Mouse (Mus musculus) neural tube, embryonic 11.5 days (tissue): Measurements from ENCODE around the gene Gm17409. TPM values are rescaled to one million over a fixed set of nuclear protein-coding genes. Genes with fewer than 3 reads are reported as not detected.

Source experiments
- ATAC-seq: fragments of 200-750 bp; cut with Nextera tagmentation; 2 replicates; pipeline ENCODE4 v1.8.0; 2017; ENCODE audit warnings: moderate number of reproducible peaks, mild to moderate bottlenecking, moderate TSS enrichment, moderate library complexity; ENCODE audit not compliant: insufficient read depth, low FRiP score, low TSS enrichment
- DNase-seq: peaks from one replicate; pipeline ENCODE4 v3.0.0-alpha.2; 2015; ENCODE audit warnings: low spot score
- H3K27ac ChIP-seq: fragments of 300-500 bp; sonication (generic); 2 replicates; pipeline ENCODE4 v1.5.1; 2014; ENCODE audit warnings: low read depth, mild to moderate bottlenecking, low read length
- H3K27me3 ChIP-seq: fragments of 300-500 bp; sonication (generic); 2 replicates; pipeline ENCODE4 v1.6.1; 2014; ENCODE audit warnings: mild to moderate bottlenecking, low read length, mixed read lengths; ENCODE audit not compliant: control insufficient read depth, insufficient read depth
- H3K36me3 ChIP-seq: fragments of 300-500 bp; sonication (generic); 2 replicates; pipeline ENCODE4 v1.6.1; 2014; ENCODE audit warnings: mild to moderate bottlenecking, low read length, moderate library complexity, mixed read lengths; ENCODE audit not compliant: control insufficient read depth, insufficient read depth
- H3K4me1 ChIP-seq: fragments of 300-500 bp; sonication (generic); 2 replicates; pipeline ENCODE4 v1.6.1; 2014; ENCODE audit warnings: low read length, mixed read lengths; ENCODE audit not compliant: control insufficient read depth, insufficient read depth
- H3K4me2 ChIP-seq: fragments of 300-500 bp; sonication (generic); 2 replicates; pipeline ENCODE4 v1.6.1; 2014; ENCODE audit warnings: low read depth, mild to moderate bottlenecking, moderate library complexity
- H3K4me3 ChIP-seq: fragments of 300-500 bp; sonication (generic); 2 replicates; pipeline ENCODE4 v1.5.1; 2014; ENCODE audit warnings: low read depth, low read length
- H3K9ac ChIP-seq: fragments of 300-500 bp; sonication (generic); 2 replicates; pipeline ENCODE4 v1.6.1; 2014; ENCODE audit warnings: mild to moderate bottlenecking, low read length
- H3K9me3 ChIP-seq: fragments of 300-500 bp; sonication (generic); 2 replicates; pipeline ENCODE4 v1.6.1; 2016; ENCODE audit warnings: low read length; ENCODE audit not compliant: control insufficient read depth
- WGBS: fragments of 180-500 bp; shearing (Covaris S2); extraction: QIAGEN DNeasy Blood & Tissue Kit; methylation state at CpG from one replicate; pipeline ENCODE4 v1.1.7; 2014; 5-methylcytosine and 5-hydroxymethylcytosine counted together
- polyA plus RNA-seq: library from polyadenylated mRNA; unstranded; fragments of >200 nt; fragmentation: Nextera tagmentation; extraction: Ambion mirVana; gene quantifications from 2 replicates; pipeline ENCODE4 v1.2.1, GENCODE M21; 2014

The Gm17409 gene
- polyA plus RNA-seq, 1 experiment from 2014 or later, result not detected

DNA sequence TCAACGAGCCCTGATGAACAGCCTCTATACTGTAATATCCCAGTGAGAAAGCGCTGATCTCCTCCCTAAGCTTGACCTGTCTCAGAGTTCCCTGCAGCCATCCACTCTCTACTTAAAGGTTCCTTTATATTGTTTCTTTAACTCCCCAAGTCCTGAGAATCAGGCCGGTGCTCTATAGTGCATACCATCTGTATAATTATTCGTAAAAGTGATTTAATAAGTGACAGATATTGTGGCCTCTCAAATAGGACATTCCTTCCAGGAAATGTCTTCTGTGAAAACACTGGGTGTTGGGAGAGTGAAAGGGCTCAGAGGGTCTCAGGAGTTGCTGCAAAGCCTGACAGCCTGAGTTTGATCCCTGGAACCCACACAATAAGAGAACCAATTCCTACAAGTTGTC, 8.2 kb downstream of the Gm17409 start:
- ATAC-seq, result no peak
- no peaks in the 10 kb centered on the region; the same call in 1 of the 2 replicates for H3K36me3 ChIP-seq
- H3K27me3 ChIP-seq, result no peaks in the 10 kb centered on the region

GRCm38 (mm10) chr2:58479536-58479935, 9.6 kb downstream of the Gm17409 start:
- Histone ChIP-seq H3K4me2 (no peak overlapping the region), H3K9me3 (no peaks in the 10 kb centered on the region), H3K9ac (no peak overlapping the region), H3K4me3 (no peak overlapping the region), H3K27me3 (no peaks in the 10 kb centered on the region), H3K27ac (no peak overlapping the region), H3K36me3 (no peaks in the 10 kb centered on the region), H3K4me1 (no peaks in the 10 kb centered on the region)
- ATAC-seq, result no peak
- 91% methylated on average over 10 of the region's 10 CpGs for WGBS
- DNase-seq, result no peak

More for the DNA sequence above, 8.2 kb downstream of the Gm17409 start:
- Histone ChIP-seq H3K4me2 (no peak overlapping the region), H3K9ac (no peak overlapping the region), H3K9me3 (no peaks in the 10 kb centered on the region), H3K4me3 (no peak overlapping the region), H3K27ac (no peak overlapping the region), H3K4me1 (no peaks in the 10 kb centered on the region)
- no peak for DNase-seq
- WGBS, result 93% methylated on average over 4 of the region's 4 CpGs

DNA sequence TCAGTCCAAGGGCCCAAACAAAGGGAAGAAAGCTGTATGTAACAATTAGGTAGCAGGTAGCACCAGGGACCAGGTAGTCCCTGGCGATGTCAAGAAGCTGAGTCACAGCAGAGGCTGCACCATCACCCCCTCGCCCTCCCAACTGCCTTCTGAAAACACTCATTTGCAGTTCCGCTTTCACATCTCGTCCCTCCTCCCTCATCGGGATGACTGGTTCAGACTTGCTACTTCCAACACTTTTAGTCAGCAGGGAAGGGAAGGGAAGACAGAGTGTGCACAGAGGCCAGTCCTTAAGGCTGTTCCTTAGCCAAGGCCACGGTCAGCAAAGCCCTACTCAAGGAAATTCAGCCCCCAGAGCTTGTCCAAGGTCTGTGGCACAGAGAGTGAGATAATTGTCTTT, 10.8 kb downstream of the Gm17409 start:
- no peak overlapping the region for H3K4me2 ChIP-seq
- ATAC-seq (no peak), DNase-seq (no peak)
- no peaks in the 10 kb centered on the region for H3K27me3 ChIP-seq
- WGBS, result 80% methylated on average over 6 of the region's 6 CpGs
- no peaks in the 10 kb centered on the region for H3K36me3 ChIP-seq
- H3K4me1 ChIP-seq, result no peaks in the 10 kb centered on the region
- H3K4me3 ChIP-seq, result no peak overlapping the region
- H3K27ac ChIP-seq, result no peak overlapping the region
- no peaks in the 10 kb centered on the region for H3K9me3 ChIP-seq
- no peak overlapping the region for H3K9ac ChIP-seq

DNA sequence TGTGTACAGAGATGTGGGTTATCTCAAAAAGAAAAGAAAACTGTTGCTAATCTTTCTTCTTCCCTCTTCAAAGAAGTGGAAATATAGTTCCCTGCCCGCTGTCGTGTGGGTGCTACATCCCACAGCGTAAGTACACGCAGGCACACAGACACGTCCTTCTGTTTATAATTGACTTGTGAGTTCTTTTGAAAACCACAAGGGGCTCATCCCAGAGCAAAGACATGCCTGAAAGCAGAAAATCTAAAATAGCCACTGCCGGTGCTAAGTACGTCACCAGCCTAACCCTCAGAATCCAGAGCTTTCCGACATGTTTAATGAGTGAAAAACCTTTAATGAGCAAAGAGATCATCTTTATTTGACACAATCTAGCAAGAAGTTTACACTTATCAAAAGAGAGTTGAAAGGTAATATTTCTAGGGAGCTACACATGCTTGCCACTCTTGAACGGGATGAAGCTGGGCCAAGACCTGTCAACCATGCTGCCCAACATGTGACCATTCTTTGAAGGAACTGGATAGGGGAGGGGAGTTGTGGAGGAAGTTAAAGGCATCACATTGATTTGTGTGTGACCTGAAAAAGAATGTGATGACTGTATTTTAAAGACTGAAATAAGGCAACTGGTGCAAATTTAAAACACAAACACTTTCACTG, 11.7 kb downstream of the Gm17409 start:
- no peak overlapping the region for H3K4me3 ChIP-seq
- H3K4me2 ChIP-seq, result no peak overlapping the region
- H3K36me3 ChIP-seq, result no peaks in the 10 kb centered on the region
- WGBS, result 80% methylated on average over 9 of the region's 9 CpGs
- DNase-seq (no peak), ATAC-seq (no peak)
- no peak overlapping the region for H3K27ac ChIP-seq
- H3K9me3 ChIP-seq, result no peaks in the 10 kb centered on the region
- H3K27me3 ChIP-seq, result no peaks in the 10 kb centered on the region
- H3K9ac ChIP-seq, result no peak overlapping the region
- no peaks in the 10 kb centered on the region for H3K4me1 ChIP-seq

DNA sequence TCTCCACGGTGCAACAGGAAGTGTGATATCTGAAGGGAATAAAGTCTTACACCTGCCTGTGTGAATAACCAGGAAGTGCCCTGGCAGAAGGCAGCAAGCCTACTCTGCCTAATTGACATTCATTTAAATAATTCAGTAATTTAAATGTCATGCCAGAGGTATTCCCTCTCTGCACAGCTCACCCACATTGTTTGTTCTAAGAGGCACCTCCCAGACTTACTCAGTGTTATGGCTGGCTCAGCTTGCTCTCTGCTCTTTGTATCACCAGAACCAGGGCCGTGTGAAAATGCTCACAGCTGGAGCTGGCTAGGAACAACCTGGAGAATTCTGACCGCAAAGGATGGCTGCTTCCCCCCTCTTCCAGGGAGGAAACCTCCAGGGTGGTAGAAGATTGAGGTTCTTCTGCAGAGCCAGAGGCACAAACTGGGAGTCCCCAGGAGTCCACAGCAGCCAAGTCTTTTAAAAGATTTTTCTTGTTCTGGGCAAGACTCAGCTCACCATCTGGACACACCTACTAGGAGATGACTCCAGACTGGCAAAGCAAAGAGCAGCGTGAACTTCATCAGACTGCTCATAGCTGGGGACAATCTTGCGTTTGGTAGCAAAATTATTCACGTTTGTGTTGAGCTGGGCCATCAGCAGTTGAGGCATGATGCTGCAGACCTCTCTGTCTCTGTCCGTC, 14.5 kb downstream of the Gm17409 start:
- WGBS, result 75% methylated on average over 7 of the region's 7 CpGs
- H3K4me2 ChIP-seq, result no peak overlapping the region
- H3K27me3 ChIP-seq, result no peaks in the 10 kb centered on the region
- H3K4me3 ChIP-seq, result no peak overlapping the region
- H3K4me1 ChIP-seq, result no peaks in the 10 kb centered on the region
- no peak overlapping the region for H3K27ac ChIP-seq
- no peaks in the 10 kb centered on the region for H3K36me3 ChIP-seq
- no peak overlapping the region for H3K9ac ChIP-seq
- H3K9me3 ChIP-seq, result no peaks in the 10 kb centered on the region
- no peak for DNase-seq
- ATAC-seq, result no peak

- DNase-seq (no peak), ATAC-seq (no peak)
- Histone ChIP-seq H3K36me3 (no peaks in the 10 kb centered on the region), H3K4me2 (no peak overlapping the region), H3K27ac (no peak overlapping the region), H3K4me3 (no peak overlapping the region), H3K4me1 (no peaks in the 10 kb centered on the region), H3K27me3 (no peaks in the 10 kb centered on the region), H3K9me3 (no peaks in the 10 kb centered on the region), H3K9ac (no peak overlapping the region)
- 72% methylated on average over 4 of the region's 4 CpGs for WGBS
Measured at GRCm38 (mm10) chr2:58485152-58485551, 15.2 kb downstream of the Gm17409 start.

DNA sequence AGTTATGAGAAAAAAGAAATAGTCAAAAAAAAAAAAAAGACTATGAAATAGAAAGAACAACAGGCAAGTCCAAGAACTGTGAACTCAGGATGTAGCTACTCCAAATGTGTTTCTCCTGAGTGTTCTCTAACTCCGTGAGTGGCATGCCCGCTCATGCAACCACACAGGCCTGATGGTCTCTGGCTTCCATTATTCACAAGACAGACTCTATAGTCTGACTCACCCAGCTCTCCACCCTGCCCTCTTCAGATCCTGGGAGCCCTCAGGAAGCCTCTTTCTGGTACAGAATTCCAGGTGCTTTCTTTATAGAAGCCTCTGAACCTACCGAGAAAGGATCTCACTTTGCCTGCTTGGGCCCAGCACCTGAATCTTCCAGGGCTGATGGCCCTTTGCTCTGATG, 15.8 kb downstream of the Gm17409 start:
- no peaks in the 10 kb centered on the region for H3K27me3 ChIP-seq
- no peaks in the 10 kb centered on the region for H3K4me1 ChIP-seq
- no peaks in the 10 kb centered on the region for H3K9me3 ChIP-seq
- DNase-seq (no peak), ATAC-seq (no peak)
- no peaks in the 10 kb centered on the region for H3K36me3 ChIP-seq
- no peak overlapping the region for H3K27ac ChIP-seq
- 90% methylated on average over 3 of the region's 3 CpGs for WGBS
- H3K9ac ChIP-seq, result no peak overlapping the region
- no peak overlapping the region for H3K4me2 ChIP-seq
- H3K4me3 ChIP-seq, result no peak overlapping the region

DNA sequence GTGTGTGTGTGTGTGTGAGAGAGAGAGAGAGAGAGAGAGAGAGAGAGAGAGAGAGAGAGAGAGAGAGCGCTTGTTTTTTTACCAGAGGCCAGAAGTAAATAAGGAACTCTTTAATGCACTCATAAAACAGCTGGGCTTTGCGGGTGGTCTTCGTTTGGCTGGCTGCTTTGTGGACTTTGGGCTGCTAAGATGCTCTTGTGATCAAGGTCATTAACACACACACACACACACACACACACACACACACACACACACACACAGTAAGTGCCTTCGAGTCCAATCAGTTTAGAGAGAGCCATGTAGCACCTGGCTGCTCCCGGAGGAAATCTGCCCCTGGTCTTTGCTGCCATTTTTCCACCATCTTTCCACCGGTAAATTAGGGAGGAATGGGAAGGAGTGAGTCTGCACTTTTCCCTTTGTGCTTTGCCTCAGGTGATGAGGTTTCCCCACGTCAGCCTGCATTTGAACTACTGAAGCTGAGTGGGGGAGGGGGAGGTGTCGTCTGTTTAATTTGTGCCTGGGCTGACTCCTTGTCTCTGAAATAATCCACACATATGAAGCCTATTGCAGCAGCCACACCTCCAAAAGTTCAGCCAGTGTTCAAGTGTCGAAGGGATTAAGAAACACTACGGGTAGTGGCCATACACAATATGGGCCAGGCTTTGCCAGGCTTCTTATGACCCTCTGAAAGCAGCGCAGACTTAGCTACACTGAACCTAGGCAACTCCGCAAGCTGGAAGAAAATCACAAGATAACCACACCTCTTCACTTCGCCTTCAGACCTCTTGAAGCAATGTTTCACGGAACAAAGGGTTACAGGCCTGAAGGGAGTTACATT, 16.7 kb downstream of the Gm17409 start:
- H3K27ac ChIP-seq, result no peak overlapping the region
- WGBS, result 67% methylated on average over 13 of the region's 14 CpGs
- no peak for ATAC-seq

More for the DNA sequence above, 16.7 kb downstream of the Gm17409 start:
- no peak overlapping the region for H3K4me2 ChIP-seq
- H3K4me1 ChIP-seq, result no peaks in the 10 kb centered on the region
- no peaks in the 10 kb centered on the region for H3K27me3 ChIP-seq
- H3K4me3 ChIP-seq, result no peak overlapping the region
- no peak for DNase-seq
- H3K9ac ChIP-seq, result no peak overlapping the region
- no peaks in the 10 kb centered on the region for H3K36me3 ChIP-seq
- no peaks in the 10 kb centered on the region for H3K9me3 ChIP-seq
